Mouse (Mus musculus): Measurements from ENCODE around the gene Ica1. TPM values are rescaled to one million over a fixed set of nuclear protein-coding genes. Genes with fewer than 3 reads are reported as not detected.
A peak's percentile ranks its signal among the peaks of the same experiment; 100 is the strongest.

Gene Ica1
- total RNA-seq, 2 experiments from 2014 or later: 6.8 to 8.0 TPM

GRCm38 (mm10) chr6:8693141-8693881, 85.0 kb downstream of the Ica1 start:
- intact Hi-C loops (cut with DNase I): loop anchor here (5.0 kb wide), 2 partner anchors 181 to 416 kb away; no protein-coding TSS in a partner anchor
- no peak for DNase-seq

DNA sequence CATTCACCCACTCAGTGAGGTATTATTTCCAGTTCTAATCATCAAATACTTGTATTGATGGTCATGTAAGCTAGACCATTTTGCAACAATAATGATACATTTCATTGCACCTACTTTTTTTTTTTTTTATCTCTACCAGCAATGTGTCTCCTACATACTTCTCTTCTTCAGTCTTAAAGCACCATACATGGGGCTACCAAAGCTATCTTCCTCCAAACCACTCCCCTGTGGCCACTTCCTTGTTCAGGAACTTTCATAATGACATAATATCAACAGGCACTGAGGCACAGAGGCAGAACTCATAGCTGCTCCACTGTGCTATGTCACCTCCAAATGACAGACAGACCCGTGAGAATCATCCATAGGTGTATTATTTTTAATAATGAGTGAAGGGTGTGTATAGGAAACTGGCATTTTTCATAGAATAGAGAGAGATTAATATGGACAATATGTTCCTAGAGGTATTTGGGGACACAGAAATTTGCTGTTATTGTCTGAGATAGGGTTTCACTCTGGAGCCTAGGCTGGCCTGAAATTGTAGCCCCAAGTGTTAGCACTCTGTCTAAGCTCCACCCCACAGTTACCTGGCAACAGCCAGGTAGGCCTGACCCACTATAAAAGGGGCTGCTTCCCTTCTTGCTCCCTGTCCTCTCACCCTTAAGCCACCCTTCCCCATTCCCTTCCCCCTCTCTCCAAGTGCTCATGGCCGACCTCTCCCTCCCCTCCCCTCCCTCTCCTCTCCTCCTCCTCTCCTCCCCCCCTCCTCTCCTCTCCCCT, 86.9 kb downstream of the Ica1 start:
- intact Hi-C loops (cut with DNase I): loop anchor here (5.0 kb wide), 2 partner anchors 179 to 414 kb away; no protein-coding TSS in a partner anchor
- no peak for DNase-seq

DNA sequence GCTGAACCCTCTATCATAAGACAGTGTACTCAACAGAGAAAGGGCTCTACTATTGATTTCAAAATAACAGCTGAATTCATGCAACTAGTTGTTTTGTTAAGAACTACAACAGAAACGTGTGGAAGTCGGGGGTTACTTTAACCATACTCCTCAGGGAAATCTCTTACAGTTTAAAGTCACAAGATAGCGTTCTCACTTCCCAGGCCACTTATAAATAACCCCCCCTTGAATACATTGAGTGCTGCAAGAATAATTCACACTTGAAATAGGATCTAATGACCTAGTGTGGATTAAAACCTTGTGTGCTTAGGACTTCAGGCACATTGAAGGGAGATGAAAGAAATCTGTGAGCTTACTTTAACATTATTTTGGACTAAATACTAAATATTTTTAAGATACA, 87.8 kb downstream of the Ica1 start:
- intact Hi-C loops (cut with DNase I): loop anchor here (5.0 kb wide), 2 partner anchors 178 to 413 kb away; no protein-coding TSS in a partner anchor

GRCm38 (mm10) chr6:8686678-8687580, 91.4 kb downstream of the Ica1 start:
- intact Hi-C loops (cut with DNase I): no loop called here
- peak in 1 of 2 experiments; percentile 27 for DNase-seq

More for the DNA sequence above, 87.8 kb downstream of the Ica1 start:
- no peak for DNase-seq

DNA sequence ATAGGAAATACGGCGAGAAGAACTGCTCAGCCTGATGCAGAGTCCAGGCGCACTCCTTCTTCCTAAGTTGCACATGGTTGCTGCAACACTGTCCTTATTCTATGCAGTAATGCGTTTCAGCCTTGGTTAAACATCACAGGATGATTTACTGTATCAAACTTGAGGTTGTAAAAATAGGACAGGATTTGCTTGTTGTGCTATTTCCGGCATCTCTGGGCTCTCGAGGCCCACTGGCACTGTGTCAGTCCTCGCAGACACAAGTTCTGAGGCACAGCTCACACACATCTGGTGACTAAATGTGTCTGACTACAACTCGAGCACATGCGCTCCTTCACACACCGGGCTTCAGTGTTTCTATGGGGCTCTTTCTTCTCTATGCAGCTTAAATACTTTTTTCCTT, 94.9 kb downstream of the Ica1 start:
- intact Hi-C loops (cut with DNase I): no loop called here

DNA sequence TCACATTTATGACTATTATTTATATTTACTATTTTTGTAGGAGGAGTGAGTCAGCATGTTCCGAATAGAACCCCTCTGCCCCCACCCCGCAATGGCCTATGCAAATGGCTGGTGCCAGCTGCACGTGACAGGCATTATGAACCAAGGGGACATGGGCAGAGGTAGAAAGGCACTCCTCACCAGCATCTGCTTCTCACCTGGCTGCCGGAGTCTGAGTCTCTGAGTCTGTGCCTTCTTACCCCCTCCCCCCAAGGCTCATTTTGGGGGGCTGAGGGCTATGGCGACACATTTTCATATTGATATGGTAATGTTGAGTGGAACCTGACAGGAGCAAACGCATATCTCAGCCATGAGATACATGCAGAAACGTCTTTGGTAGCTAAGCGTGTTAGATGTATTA, 97.4 kb downstream of the Ica1 start:
- DNase-seq: no peak
- intact Hi-C loops (cut with DNase I): no loop called here

More for the DNA sequence above, 94.9 kb downstream of the Ica1 start:
- peak in 1 of 2 experiments; percentile 16 for DNase-seq

DNA sequence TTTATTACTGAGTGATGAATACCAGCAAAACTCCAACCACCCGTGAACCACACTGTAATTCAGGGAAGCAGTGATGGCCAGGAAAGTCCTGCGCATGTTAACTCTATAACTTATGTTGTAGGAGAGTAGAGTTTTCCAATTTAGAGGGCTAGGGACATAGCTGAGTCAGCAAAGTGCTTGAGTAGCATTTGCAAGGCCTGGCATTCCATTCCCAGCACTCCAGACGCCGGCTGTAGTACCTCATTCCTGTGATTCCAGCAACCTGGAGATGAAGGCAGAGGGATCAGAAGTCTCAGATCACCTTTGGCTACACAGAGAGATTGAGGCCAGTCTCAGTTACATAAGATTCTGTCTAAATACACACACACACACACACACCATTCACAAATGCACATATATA, 105.3 kb downstream of the Ica1 start:
- intact Hi-C loops (cut with DNase I): no loop called here
- DNase-seq: no peak

DNA sequence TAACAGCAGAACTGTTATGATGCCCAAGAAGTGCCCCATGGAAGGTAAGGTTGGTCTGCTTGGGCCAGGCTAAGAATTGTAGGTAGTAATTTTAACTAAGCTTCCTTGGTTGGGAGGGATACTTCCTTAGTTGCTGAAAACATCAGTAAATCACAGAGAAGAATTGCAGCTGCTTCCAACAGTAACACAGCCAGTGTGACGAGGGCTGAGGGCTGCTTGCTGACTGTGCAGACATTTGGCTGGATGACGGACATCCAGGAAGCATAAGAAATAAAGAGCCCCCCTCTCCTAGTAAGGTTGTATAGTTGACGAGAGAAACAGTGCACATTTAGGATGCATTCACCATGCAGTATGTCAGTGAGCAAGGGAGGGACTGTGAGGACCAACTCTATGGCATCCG, 108.9 kb downstream of the Ica1 start:
- DNase-seq: no peak
- intact Hi-C loops (cut with DNase I): no loop called here

- no peak for DNase-seq
- intact Hi-C loops (cut with DNase I): no loop called here
Measured at GRCm38 (mm10) chr6:8668013-8668811, 110.1 kb downstream of the Ica1 start.

- DNase-seq: no peak
- intact Hi-C loops (cut with DNase I): no loop called here
Measured at GRCm38 (mm10) chr6:8665786-8666185, 112.5 kb downstream of the Ica1 start.

- DNase-seq: no peak
Measured at GRCm38 (mm10) chr6:8664956-8665355, 113.3 kb downstream of the Ica1 start.

GRCm38 (mm10) chr6:8663092-8663740, 115.1 kb downstream of the Ica1 start:
- intact Hi-C loops (cut with DNase I): no loop called here
- no peak for DNase-seq

More at GRCm38 (mm10) chr6:8664956-8665355, 113.3 kb downstream of the Ica1 start:
- intact Hi-C loops (cut with DNase I): no loop called here

GRCm38 (mm10) chr6:8661404-8661803, 116.9 kb downstream of the Ica1 start:
- no peak for DNase-seq
- intact Hi-C loops (cut with DNase I): no loop called here

DNA sequence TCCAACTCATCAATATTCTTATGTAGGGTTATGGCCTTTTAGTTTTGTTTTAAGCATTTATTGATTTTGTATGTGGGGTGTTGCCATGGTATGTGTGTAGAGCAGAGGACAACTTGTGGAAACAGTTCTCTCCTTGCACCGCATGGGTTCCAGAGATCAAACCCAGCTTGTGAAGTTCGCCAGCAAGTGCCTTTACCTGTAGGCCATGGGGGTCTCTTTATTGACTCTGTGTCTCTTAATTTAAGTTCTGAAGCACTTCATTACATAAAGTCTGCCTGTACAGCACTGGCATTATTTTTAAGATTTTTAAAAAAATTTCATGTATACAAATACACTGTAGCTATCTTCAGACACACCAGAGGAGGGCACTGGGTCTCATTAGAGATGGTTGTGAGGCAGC, 118.2 kb downstream of the Ica1 start:
- intact Hi-C loops (cut with DNase I): no loop called here
- DNase-seq: no peak

DNA sequence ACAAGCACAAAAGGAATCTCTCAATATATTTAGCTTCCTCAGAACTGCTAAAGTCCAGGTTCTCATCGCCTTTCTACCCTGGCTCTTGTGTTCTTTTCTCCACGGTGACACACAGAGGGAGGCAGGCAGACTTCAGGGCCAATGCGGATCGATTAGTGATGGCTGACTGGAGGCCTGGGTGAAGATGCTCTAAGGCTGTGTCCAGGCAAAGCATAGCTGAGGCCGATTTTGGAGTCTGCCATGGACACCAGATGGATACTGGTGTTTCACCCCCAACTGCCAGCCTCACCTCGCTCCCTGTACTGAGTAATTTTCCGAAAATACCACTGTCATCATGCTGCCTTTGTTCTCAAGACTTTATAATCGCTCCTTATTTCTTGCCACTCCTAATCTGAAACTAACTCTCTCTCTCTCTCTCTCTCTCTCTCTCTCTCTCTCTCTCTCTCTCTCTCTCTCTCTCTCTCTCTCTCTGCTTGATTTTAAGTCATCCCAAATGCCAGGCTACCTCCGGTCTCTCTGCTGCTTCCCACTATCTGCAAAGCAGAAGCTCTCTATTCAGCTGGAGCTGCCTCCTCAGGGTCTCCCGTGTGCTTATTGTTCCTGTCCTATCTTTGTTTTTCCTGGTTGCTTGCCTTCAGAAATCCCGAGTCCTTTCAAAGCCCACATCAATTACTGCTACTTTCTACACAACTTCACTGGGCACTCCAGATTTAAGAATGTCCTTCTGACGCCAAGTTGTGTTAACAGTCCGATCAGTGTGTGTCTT, 118.9 kb downstream of the Ica1 start:
- intact Hi-C loops (cut with DNase I): no loop called here
- DNase-seq: no peak

GRCm38 (mm10) chr6:8658431-8658830, 119.9 kb downstream of the Ica1 start:
- no peak for DNase-seq
- intact Hi-C loops (cut with DNase I): no loop called here

- no peak for DNase-seq
- intact Hi-C loops (cut with DNase I): no loop called here
Measured at GRCm38 (mm10) chr6:8657459-8657858, 120.8 kb downstream of the Ica1 start.

- intact Hi-C loops (cut with DNase I): no loop called here
- DNase-seq: no peak
Measured at GRCm38 (mm10) chr6:8655454-8655853, 122.8 kb downstream of the Ica1 start.

GRCm38 (mm10) chr6:8650413-8650812, 127.9 kb downstream of the Ica1 start:
- intact Hi-C loops (cut with DNase I): no loop called here
- DNase-seq: no peak

Measured in heart, postnatal 36 days (tissue).